Mouse (Mus musculus): ENCODE data around the gene Igf2r. TPM values are rescaled to one million over a fixed set of nuclear protein-coding genes. Genes with fewer than 3 reads are reported as not detected.

Igf2r gene
- polyA plus RNA-seq, 1 experiment from 2014 or later = 18.7 TPM

DNA sequence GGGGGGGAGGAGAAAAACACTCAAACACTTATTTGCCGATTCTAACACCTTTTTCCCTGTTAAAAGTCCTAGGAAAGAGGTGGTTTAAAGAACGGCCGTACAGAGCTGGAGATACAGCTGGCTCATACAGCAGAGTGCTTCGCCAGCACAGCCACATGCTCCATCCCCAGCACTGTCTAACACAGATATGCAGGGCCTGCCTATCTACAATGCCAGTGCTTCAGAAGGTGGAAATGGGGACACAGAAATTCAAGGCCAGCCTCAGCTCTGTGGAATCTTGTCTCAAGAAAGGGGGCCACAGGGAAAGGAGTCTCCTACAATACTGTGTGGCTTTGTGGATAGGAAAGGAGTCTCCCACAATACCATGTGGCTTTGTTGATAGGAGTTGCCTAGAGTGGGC lies 52.0 kb downstream of the Igf2r start:
- no peaks in the 10 kb centered on the region for H3K27me3 ChIP-seq (ENCODE audit: control insufficient read depth, insufficient read depth, low read length)
- H3K27ac ChIP-seq (ENCODE audit: low read depth, low read length) = no peak overlapping the region
- no peak for ATAC-seq (ENCODE audit: low FRiP score)
- H3K4me1 ChIP-seq (replicated peaks; ENCODE audit: control insufficient read depth, insufficient read depth, low read length) = no peaks in the 10 kb centered on the region
- H3K9ac ChIP-seq (ENCODE audit: low read depth, low read length) = no peak overlapping the region
- 0 out of 2 replicates have a peak, but pooled peaks cover 3% of the 10 kb centered on the region for H3K36me3 ChIP-seq (ENCODE audit: control insufficient read depth, insufficient read depth, low read length)
- 95% methylated on average over 4 of the region's 4 CpGs for WGBS
- no peak overlapping the region for H3K4me2 ChIP-seq (replicated peaks; ENCODE audit: low read depth, low read length)
- H3K4me3 ChIP-seq (ENCODE audit: low read depth, low read length) = no peak overlapping the region
- no peak for DNase-seq (ENCODE audit: low spot score)
- H3K9me3 ChIP-seq (ENCODE audit: control insufficient read depth, low read length) = no peaks in the 10 kb centered on the region

DNA sequence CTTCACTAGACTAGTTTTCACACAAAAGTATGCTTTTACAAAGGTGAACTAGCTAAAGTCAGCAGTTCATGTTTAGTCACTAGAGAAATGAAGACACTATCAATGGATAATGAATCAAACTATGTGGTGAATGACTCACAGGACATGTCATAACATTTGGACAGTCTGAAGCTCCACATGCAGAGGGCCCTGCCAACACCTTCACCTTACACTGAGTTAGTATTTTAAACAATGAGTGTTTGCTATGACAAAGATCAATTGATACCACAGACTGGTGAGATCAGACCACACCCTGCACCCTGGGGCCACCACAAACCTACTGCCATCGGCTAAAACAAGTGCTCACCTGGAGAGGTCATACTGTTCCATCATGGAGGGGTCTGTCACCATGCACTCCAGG lies 54.4 kb downstream of the Igf2r start:
- H3K27me3 ChIP-seq (ENCODE audit: control insufficient read depth, insufficient read depth, low read length) = no peaks in the 10 kb centered on the region
- no peak overlapping the region for H3K9ac ChIP-seq (ENCODE audit: low read depth, low read length)
- 0 out of 2 replicates have a peak, but pooled peaks cover 3% of the 10 kb centered on the region for H3K36me3 ChIP-seq (ENCODE audit: control insufficient read depth, insufficient read depth, low read length)
- H3K4me2 ChIP-seq (replicated peaks; ENCODE audit: low read depth, low read length) = no peak overlapping the region
- no peak overlapping the region for H3K27ac ChIP-seq (ENCODE audit: low read depth, low read length)
- 71% methylated on average over 1 of the region's 1 CpGs for WGBS
- no peaks in the 10 kb centered on the region for H3K4me1 ChIP-seq (replicated peaks; ENCODE audit: control insufficient read depth, insufficient read depth, low read length)
- ATAC-seq (ENCODE audit: low FRiP score) = no peak
- no peak for DNase-seq (ENCODE audit: low spot score)
- H3K4me3 ChIP-seq (ENCODE audit: low read depth, low read length) = no peak overlapping the region
- H3K9me3 ChIP-seq (ENCODE audit: control insufficient read depth, low read length) = no peaks in the 10 kb centered on the region

DNA sequence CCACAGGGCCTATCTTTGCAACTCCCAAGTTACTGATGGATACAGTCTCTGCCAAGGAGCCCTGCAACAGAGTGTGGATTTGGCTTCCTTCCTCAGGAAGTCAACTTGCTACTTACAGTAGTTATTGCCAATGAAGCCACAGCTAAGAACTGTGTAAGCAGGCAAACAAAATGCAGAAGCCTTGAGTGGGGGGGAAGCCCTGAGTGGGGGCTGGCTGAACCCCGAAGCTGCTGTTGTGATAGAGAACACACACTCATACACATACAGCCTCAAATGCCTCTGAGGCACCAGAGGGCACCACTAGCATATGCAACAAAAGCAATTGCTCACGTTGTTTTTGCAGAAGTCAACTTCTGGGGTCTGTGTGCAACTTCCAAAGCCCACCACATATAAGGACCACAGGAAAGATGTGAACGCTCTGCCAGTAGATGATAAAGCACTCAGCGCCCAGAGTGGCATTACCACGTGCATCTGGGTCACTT lies 55.3 kb downstream of the Igf2r start:
- Histone ChIP-seq H3K9me3 (ENCODE audit: control insufficient read depth, low read length) (no peaks in the 10 kb centered on the region), H3K36me3 (ENCODE audit: control insufficient read depth, insufficient read depth, low read length) (0 out of 2 replicates have a peak, but pooled peaks cover 3% of the 10 kb centered on the region), H3K27me3 (ENCODE audit: control insufficient read depth, insufficient read depth, low read length) (no peaks in the 10 kb centered on the region), H3K4me3 (ENCODE audit: low read depth, low read length) (no peak overlapping the region), H3K4me1 (replicated peaks; ENCODE audit: control insufficient read depth, insufficient read depth, low read length) (no peaks in the 10 kb centered on the region), H3K9ac (ENCODE audit: low read depth, low read length) (no peak overlapping the region), H3K27ac (ENCODE audit: low read depth, low read length) (no peak overlapping the region), H3K4me2 (replicated peaks; ENCODE audit: low read depth, low read length) (no peak overlapping the region)
- 86% methylated on average over 5 of the region's 5 CpGs for WGBS
- ATAC-seq (ENCODE audit: low FRiP score) (no peak), DNase-seq (ENCODE audit: low spot score) (no peak)

DNA sequence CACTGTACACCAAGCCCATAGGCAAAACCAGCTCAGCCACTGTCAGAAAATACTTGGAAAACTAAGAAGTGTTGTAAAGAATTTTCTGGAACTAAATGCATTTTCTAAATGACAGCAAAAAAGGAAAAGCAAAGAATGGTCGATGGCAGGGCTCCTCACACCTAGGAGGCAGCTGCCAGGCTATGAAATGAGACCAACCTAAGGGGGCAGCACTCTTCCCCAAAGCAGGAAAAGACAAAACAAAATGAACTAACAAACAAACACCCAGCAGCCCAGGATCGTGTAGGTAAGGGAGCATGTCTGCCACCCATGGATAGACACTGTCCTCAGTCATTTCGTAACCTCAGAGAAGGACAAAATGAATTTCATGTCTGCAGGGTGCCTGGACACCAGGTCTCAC lies 56.5 kb downstream of the Igf2r start:
- H3K27me3 ChIP-seq (ENCODE audit: control insufficient read depth, insufficient read depth, low read length) = no peaks in the 10 kb centered on the region
- H3K4me3 ChIP-seq (ENCODE audit: low read depth, low read length) = no peak overlapping the region
- H3K9me3 ChIP-seq (ENCODE audit: control insufficient read depth, low read length) = no peaks in the 10 kb centered on the region
- H3K4me1 ChIP-seq (replicated peaks; ENCODE audit: control insufficient read depth, insufficient read depth, low read length) = no peaks in the 10 kb centered on the region
- H3K27ac ChIP-seq (ENCODE audit: low read depth, low read length) = no peak overlapping the region
- no peak overlapping the region for H3K9ac ChIP-seq (ENCODE audit: low read depth, low read length)
- DNase-seq (ENCODE audit: low spot score) (no peak), ATAC-seq (ENCODE audit: low FRiP score) (no peak)
- WGBS = 83% methylated on average over 3 of the region's 3 CpGs
- no peak overlapping the region for H3K4me2 ChIP-seq (replicated peaks; ENCODE audit: low read depth, low read length)
- H3K36me3 ChIP-seq (ENCODE audit: control insufficient read depth, insufficient read depth, low read length) = 0 out of 2 replicates have a peak, but pooled peaks cover 3% of the 10 kb centered on the region

DNA sequence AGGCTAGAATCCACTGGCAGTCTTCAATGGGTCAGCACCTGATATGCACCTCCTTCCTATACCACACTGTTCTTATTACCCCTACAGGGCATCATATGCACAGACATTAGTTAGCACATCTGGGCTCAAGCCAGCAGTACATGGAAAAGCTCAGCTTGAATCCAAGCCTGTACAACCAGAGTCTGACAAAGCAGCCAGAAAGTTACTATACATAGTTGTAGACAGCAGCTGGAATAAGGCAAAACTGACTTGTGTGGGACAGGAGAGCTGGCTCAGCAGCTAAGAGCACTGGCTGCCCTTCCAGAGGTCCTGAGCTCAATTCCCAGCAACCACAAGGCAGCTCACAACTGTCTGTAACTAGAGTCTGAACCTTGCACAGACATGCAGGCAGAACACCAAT lies 57.3 kb downstream of the Igf2r start:
- no peak overlapping the region for H3K27ac ChIP-seq (ENCODE audit: low read depth, low read length)
- no peak overlapping the region for H3K9ac ChIP-seq (ENCODE audit: low read depth, low read length)
- no peak overlapping the region for H3K4me2 ChIP-seq (replicated peaks; ENCODE audit: low read depth, low read length)
- no peaks in the 10 kb centered on the region for H3K4me1 ChIP-seq (replicated peaks; ENCODE audit: control insufficient read depth, insufficient read depth, low read length)
- 0 out of 2 replicates have a peak, but pooled peaks cover 3% of the 10 kb centered on the region for H3K36me3 ChIP-seq (ENCODE audit: control insufficient read depth, insufficient read depth, low read length)
- H3K9me3 ChIP-seq (ENCODE audit: control insufficient read depth, low read length) = no peaks in the 10 kb centered on the region
- no peaks in the 10 kb centered on the region for H3K27me3 ChIP-seq (ENCODE audit: control insufficient read depth, insufficient read depth, low read length)
- H3K4me3 ChIP-seq (ENCODE audit: low read depth, low read length) = no peak overlapping the region
- DNase-seq (ENCODE audit: low spot score) (no peak), ATAC-seq (ENCODE audit: low FRiP score) (no peak)

DNA sequence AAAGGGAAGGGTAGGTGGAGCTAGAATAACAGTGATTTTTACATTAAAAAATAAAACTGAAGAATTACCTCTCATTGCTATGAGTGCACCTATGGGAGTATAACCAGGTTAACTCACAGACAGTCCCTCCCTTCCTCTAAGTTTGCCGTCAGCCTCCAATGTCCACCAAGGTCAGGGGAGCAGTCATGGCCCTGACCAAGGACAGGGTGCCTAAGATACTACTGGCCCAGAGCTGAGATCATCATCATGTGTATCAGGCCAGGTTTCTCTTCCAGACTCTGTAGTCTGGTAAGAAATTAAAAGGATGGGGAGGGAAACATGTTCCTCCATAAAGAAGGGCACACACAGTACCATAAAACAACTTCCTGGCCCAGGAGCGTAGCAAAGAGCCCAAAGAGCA lies 58.5 kb downstream of the Igf2r start:
- Histone ChIP-seq H3K27ac (ENCODE audit: low read depth, low read length) (no peak overlapping the region), H3K27me3 (ENCODE audit: control insufficient read depth, insufficient read depth, low read length) (no peaks in the 10 kb centered on the region), H3K9ac (ENCODE audit: low read depth, low read length) (no peak overlapping the region), H3K4me3 (ENCODE audit: low read depth, low read length) (no peak overlapping the region), H3K36me3 (ENCODE audit: control insufficient read depth, insufficient read depth, low read length) (no peaks in the 10 kb centered on the region), H3K4me1 (replicated peaks; ENCODE audit: control insufficient read depth, insufficient read depth, low read length) (no peaks in the 10 kb centered on the region), H3K9me3 (ENCODE audit: control insufficient read depth, low read length) (no peaks in the 10 kb centered on the region), H3K4me2 (replicated peaks; ENCODE audit: low read depth, low read length) (no peak overlapping the region)
- 89% methylated on average over 2 of the region's 2 CpGs for WGBS
- DNase-seq (ENCODE audit: low spot score) (no peak), ATAC-seq (ENCODE audit: low FRiP score) (no peak)

DNA sequence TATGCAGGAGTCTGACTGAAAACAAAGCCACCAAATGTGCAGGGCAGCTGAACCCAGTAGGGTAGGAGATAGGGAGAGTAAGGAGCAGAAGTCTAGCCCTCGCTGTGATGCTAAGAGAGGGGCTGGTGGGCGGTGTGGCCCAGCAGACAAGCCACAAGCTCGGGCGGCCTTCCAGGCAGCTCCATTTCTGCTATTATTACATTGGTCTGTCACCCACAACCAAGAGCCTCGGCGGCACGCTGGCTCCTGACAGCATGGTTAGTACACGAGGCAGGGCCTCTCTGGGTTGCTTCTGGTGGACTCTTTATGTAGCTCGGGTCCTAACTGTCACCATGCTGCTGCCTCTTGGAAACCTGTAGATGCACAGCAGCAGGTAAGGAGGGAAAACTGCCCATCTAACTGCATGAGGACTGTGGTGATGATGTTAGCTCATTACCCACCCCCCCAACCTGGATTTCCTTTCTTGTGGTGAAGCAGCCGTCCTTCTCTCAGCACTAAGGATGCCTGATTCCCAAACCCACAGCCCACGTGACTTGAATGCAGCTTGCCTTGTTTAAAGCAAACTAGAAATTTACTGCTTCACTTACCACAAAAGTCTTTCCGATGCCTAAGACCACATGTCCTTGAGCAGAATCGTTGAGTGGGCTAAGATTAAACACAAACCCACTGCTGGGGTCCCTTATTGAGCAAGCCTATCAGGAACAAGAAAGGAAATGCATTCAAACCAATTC lies 59.2 kb downstream of the Igf2r start:
- H3K9me3 ChIP-seq (ENCODE audit: control insufficient read depth, low read length) = no peaks in the 10 kb centered on the region
- 91% methylated on average over 13 of the region's 13 CpGs for WGBS
- no peaks in the 10 kb centered on the region for H3K27me3 ChIP-seq (ENCODE audit: control insufficient read depth, insufficient read depth, low read length)
- no peak overlapping the region for H3K9ac ChIP-seq (ENCODE audit: low read depth, low read length)
- H3K4me1 ChIP-seq (replicated peaks; ENCODE audit: control insufficient read depth, insufficient read depth, low read length) = no peaks in the 10 kb centered on the region
- no peak overlapping the region for H3K4me3 ChIP-seq (ENCODE audit: low read depth, low read length)
- no peak overlapping the region for H3K4me2 ChIP-seq (replicated peaks; ENCODE audit: low read depth, low read length)
- no peak overlapping the region for H3K27ac ChIP-seq (ENCODE audit: low read depth, low read length)
- DNase-seq (ENCODE audit: low spot score) = no peak
- H3K36me3 ChIP-seq (ENCODE audit: control insufficient read depth, insufficient read depth, low read length) = no peaks in the 10 kb centered on the region
- ATAC-seq (ENCODE audit: low FRiP score) = no peak

DNA sequence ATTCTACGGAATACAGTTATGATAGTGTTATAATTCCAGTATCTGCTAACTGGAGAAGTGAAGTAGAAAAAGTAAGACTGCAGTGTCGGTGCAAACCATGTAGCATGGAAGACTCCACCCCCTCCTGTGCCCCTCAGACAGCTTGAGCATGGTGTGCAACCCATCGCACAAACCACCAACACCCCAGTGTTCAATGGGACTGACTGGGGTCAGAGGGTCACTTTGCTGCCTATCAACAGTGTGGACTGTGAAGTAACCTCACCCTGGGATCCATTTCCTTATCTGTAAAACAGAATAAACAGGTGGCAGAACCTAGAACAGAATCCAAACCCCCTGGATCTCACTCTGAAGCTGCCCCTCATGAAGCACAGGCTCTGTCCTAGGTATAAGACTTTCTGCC lies 61.1 kb downstream of the Igf2r start:
- WGBS = 95% methylated on average over 3 of the region's 3 CpGs
- H3K9ac ChIP-seq (ENCODE audit: low read depth, low read length) = no peak overlapping the region
- H3K27ac ChIP-seq (ENCODE audit: low read depth, low read length) = no peak overlapping the region
- DNase-seq (ENCODE audit: low spot score) (no peak), ATAC-seq (ENCODE audit: low FRiP score) (no peak)
- no peaks in the 10 kb centered on the region for H3K36me3 ChIP-seq (ENCODE audit: control insufficient read depth, insufficient read depth, low read length)
- no peak overlapping the region for H3K4me3 ChIP-seq (ENCODE audit: low read depth, low read length)
- H3K9me3 ChIP-seq (ENCODE audit: control insufficient read depth, low read length) = no peaks in the 10 kb centered on the region
- no peaks in the 10 kb centered on the region for H3K4me1 ChIP-seq (replicated peaks; ENCODE audit: control insufficient read depth, insufficient read depth, low read length)
- no peaks in the 10 kb centered on the region for H3K27me3 ChIP-seq (ENCODE audit: control insufficient read depth, insufficient read depth, low read length)
- H3K4me2 ChIP-seq (replicated peaks; ENCODE audit: low read depth, low read length) = no peak overlapping the region

DNA sequence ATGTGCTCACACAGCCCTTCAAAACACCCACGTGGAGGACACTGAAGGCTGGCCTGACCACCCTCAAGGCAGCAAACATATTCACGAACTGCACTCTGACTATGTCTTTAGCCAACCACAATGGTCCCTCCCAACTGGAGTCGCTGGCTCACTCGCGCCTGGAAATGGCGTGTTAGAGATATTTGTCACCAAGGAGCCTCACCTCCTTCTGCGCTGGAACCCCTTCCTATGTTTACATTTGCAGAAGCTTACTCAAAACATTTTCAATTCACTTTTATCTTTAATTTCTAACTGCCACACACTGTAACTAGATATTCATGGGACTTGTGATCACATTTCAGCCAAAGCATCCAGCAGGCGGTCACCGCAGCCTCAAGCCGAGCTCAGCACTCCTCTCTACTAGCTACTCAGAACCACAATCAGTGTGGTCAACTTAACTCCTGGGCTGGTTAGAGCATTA lies 62.8 kb downstream of the Igf2r start:
- Histone ChIP-seq H3K9me3 (ENCODE audit: control insufficient read depth, low read length) (no peaks in the 10 kb centered on the region), H3K4me2 (replicated peaks; ENCODE audit: low read depth, low read length) (no peak overlapping the region), H3K9ac (ENCODE audit: low read depth, low read length) (no peak overlapping the region), H3K36me3 (ENCODE audit: control insufficient read depth, insufficient read depth, low read length) (0 out of 2 replicates have a peak, but pooled peaks cover 5% of the 10 kb centered on the region), H3K4me1 (replicated peaks; ENCODE audit: control insufficient read depth, insufficient read depth, low read length) (no peaks in the 10 kb centered on the region), H3K27ac (ENCODE audit: low read depth, low read length) (no peak overlapping the region), H3K27me3 (ENCODE audit: control insufficient read depth, insufficient read depth, low read length) (no peaks in the 10 kb centered on the region), H3K4me3 (ENCODE audit: low read depth, low read length) (no peak overlapping the region)
- DNase-seq (ENCODE audit: low spot score) = no peak
- WGBS = 91% methylated on average over 10 of the region's 10 CpGs
- ATAC-seq (ENCODE audit: low FRiP score) = no peak

All from hindbrain, embryonic 11.5 days (tissue).